Mouse (Mus musculus): Measurements from ENCODE around the gene Zfp846. TPM values are rescaled to one million over a fixed set of nuclear protein-coding genes. Genes with fewer than 3 reads are reported as not detected.
A peak's percentile ranks its signal among the peaks of the same experiment; 100 is the strongest.
"Not testable (repeated sequence)": the region's sequence is repeated elsewhere in the genome, so short reads cannot be mapped to it uniquely, and the experiment has no call there.

Gene Zfp846
- polyA plus RNA-seq, 1 experiment from 2014 or later = 22.2 TPM

GRCm38 (mm10) chr9:20562177-20562576 is 18.9 kb upstream of the Zfp846 start:
- no peak overlapping the region for H3K27ac ChIP-seq (ENCODE audit: low read depth, low read length)
- no peaks in the 10 kb centered on the region for H3K27me3 ChIP-seq (ENCODE audit: control insufficient read depth, insufficient read depth, low read length)
- ATAC-seq (replicated peaks; ENCODE audit: low FRiP score) = no peak
- H3K36me3 ChIP-seq (ENCODE audit: control insufficient read depth, insufficient read depth, low read length) = no peaks in the 10 kb centered on the region
- no peaks in the 10 kb centered on the region for H3K4me1 ChIP-seq (replicated peaks; ENCODE audit: control insufficient read depth, insufficient read depth, low read length)
- DNase-seq (ENCODE audit: low spot score) = no peak
- H3K9me3 ChIP-seq (ENCODE audit: control insufficient read depth, low read length) = no peaks in the 10 kb centered on the region
- no peak overlapping the region for H3K4me3 ChIP-seq (ENCODE audit: low read depth, low read length)
- H3K4me2 ChIP-seq (ENCODE audit: low read depth, low read length, severe bottlenecking) = no peak overlapping the region
- no peak overlapping the region for H3K9ac ChIP-seq (ENCODE audit: low read length)
- WGBS = 80% methylated on average over 5 of the region's 5 CpGs

- not testable (repeated sequence) for H3K9ac ChIP-seq (ENCODE audit: low read length); H3K27ac ChIP-seq (ENCODE audit: low read depth, low read length); ATAC-seq (replicated peaks; ENCODE audit: low FRiP score); H3K4me2 ChIP-seq (ENCODE audit: low read depth, low read length, severe bottlenecking); H3K9me3 ChIP-seq (ENCODE audit: control insufficient read depth, low read length); H3K4me1 ChIP-seq (replicated peaks; ENCODE audit: control insufficient read depth, insufficient read depth, low read length); H3K4me3 ChIP-seq (ENCODE audit: low read depth, low read length); DNase-seq (ENCODE audit: low spot score); H3K27me3 ChIP-seq (ENCODE audit: control insufficient read depth, insufficient read depth, low read length); H3K36me3 ChIP-seq (ENCODE audit: control insufficient read depth, insufficient read depth, low read length)
- WGBS = 77% methylated on average over 3 of the region's 3 CpGs
Observed at GRCm38 (mm10) chr9:20565326-20566030, 15.6 kb upstream of the Zfp846 start.

- no peak for ATAC-seq (replicated peaks; ENCODE audit: low FRiP score)
- Histone ChIP-seq H3K36me3 (ENCODE audit: control insufficient read depth, insufficient read depth, low read length) (no peaks in the 10 kb centered on the region), H3K9me3 (ENCODE audit: control insufficient read depth, low read length) (no peaks in the 10 kb centered on the region), H3K4me2 (ENCODE audit: low read depth, low read length, severe bottlenecking) (no peak overlapping the region), H3K4me3 (ENCODE audit: low read depth, low read length) (no peak overlapping the region), H3K27ac (ENCODE audit: low read depth, low read length) (no peak overlapping the region), H3K4me1 (replicated peaks; ENCODE audit: control insufficient read depth, insufficient read depth, low read length) (no peaks in the 10 kb centered on the region), H3K27me3 (ENCODE audit: control insufficient read depth, insufficient read depth, low read length) (no peaks in the 10 kb centered on the region), H3K9ac (ENCODE audit: low read length) (no peak overlapping the region)
- no peak for DNase-seq (ENCODE audit: low spot score)
Observed at GRCm38 (mm10) chr9:20571060-20571459, 10.0 kb upstream of the Zfp846 start.

- Histone ChIP-seq H3K9ac (ENCODE audit: low read length) (no peak overlapping the region), H3K4me1 (replicated peaks; ENCODE audit: control insufficient read depth, insufficient read depth, low read length) (no peaks in the 10 kb centered on the region), H3K9me3 (ENCODE audit: control insufficient read depth, low read length) (no peaks in the 10 kb centered on the region), H3K4me2 (ENCODE audit: low read depth, low read length, severe bottlenecking) (no peak overlapping the region), H3K4me3 (ENCODE audit: low read depth, low read length) (no peak overlapping the region), H3K27me3 (ENCODE audit: control insufficient read depth, insufficient read depth, low read length) (peaks cover 2% of the 10 kb centered on the region; the same call in 1 of the 2 replicates), H3K27ac (ENCODE audit: low read depth, low read length) (no peak overlapping the region), H3K36me3 (ENCODE audit: control insufficient read depth, insufficient read depth, low read length) (no peaks in the 10 kb centered on the region)
- DNase-seq (ENCODE audit: low spot score) (no peak), ATAC-seq (replicated peaks; ENCODE audit: low FRiP score) (no peak)
- 83% methylated on average over 2 of the region's 2 CpGs for WGBS
Observed at GRCm38 (mm10) chr9:20576591-20576990, 4.5 kb upstream of the Zfp846 start.

GRCm38 (mm10) chr9:20601270-20601669 is 20.2 kb downstream of the Zfp846 start:
- 79% methylated on average over 6 of the region's 6 CpGs for WGBS
- Histone ChIP-seq H3K9ac (ENCODE audit: low read length) (no peak overlapping the region), H3K27me3 (ENCODE audit: control insufficient read depth, insufficient read depth, low read length) (no peaks in the 10 kb centered on the region), H3K27ac (ENCODE audit: low read depth, low read length) (no peak overlapping the region), H3K4me1 (replicated peaks; ENCODE audit: control insufficient read depth, insufficient read depth, low read length) (no peaks in the 10 kb centered on the region), H3K9me3 (ENCODE audit: control insufficient read depth, low read length) (no peaks in the 10 kb centered on the region), H3K4me3 (ENCODE audit: low read depth, low read length) (no peak overlapping the region), H3K36me3 (ENCODE audit: control insufficient read depth, insufficient read depth, low read length) (no peaks in the 10 kb centered on the region; the same call in 1 of the 2 replicates), H3K4me2 (ENCODE audit: low read depth, low read length, severe bottlenecking) (no peak overlapping the region)
- no peak for ATAC-seq (replicated peaks; ENCODE audit: low FRiP score)
- DNase-seq (ENCODE audit: low spot score) = no peak

- WGBS = 89% methylated on average over 1 of the region's 1 CpGs
- peak overlapping the region; percentile 64; the same call in 1 of the 2 replicates for H3K4me2 ChIP-seq (ENCODE audit: low read depth, low read length, severe bottlenecking)
- no peaks in the 10 kb centered on the region for H3K27me3 ChIP-seq (ENCODE audit: control insufficient read depth, insufficient read depth, low read length)
- H3K9ac ChIP-seq (ENCODE audit: low read length) = no peak overlapping the region
- H3K36me3 ChIP-seq (ENCODE audit: control insufficient read depth, insufficient read depth, low read length) = no peaks in the 10 kb centered on the region; the same call in 1 of the 2 replicates
- DNase-seq (ENCODE audit: low spot score) (no peak), ATAC-seq (replicated peaks; ENCODE audit: low FRiP score) (no peak)
- no peaks in the 10 kb centered on the region for H3K4me1 ChIP-seq (replicated peaks; ENCODE audit: control insufficient read depth, insufficient read depth, low read length)
- H3K27ac ChIP-seq (ENCODE audit: low read depth, low read length) = no peak overlapping the region
- H3K9me3 ChIP-seq (ENCODE audit: control insufficient read depth, low read length) = no peaks in the 10 kb centered on the region
- no peak overlapping the region for H3K4me3 ChIP-seq (ENCODE audit: low read depth, low read length)
Observed at GRCm38 (mm10) chr9:20606269-20606668, 25.2 kb downstream of the Zfp846 start.

- under 1% methylated on average over 57 of the region's 57 CpGs for WGBS
- Histone ChIP-seq H3K27me3 (ENCODE audit: control insufficient read depth, insufficient read depth, low read length) (no peaks in the 10 kb centered on the region), H3K27ac (ENCODE audit: low read depth, low read length) (peak overlapping the region; percentile 82), H3K36me3 (ENCODE audit: control insufficient read depth, insufficient read depth, low read length) (no peaks in the 10 kb centered on the region; the same call in 1 of the 2 replicates), H3K4me1 (replicated peaks; ENCODE audit: control insufficient read depth, insufficient read depth, low read length) (no peaks in the 10 kb centered on the region), H3K9ac (ENCODE audit: low read length) (peak overlapping the region; percentile 72), H3K4me3 (ENCODE audit: low read depth, low read length) (peak overlapping the region; percentile 51), H3K9me3 (ENCODE audit: control insufficient read depth, low read length) (no peaks in the 10 kb centered on the region), H3K4me2 (ENCODE audit: low read depth, low read length, severe bottlenecking) (peak overlapping the region; percentile 64)
- peak; percentile 90 for ATAC-seq (replicated peaks; ENCODE audit: low FRiP score)
- DNase-seq (ENCODE audit: low spot score) = peak; percentile 91
Observed at GRCm38 (mm10) chr9:20607100-20607974, 26.2 kb downstream of the Zfp846 start.

- DNase-seq (ENCODE audit: low spot score) = no peak
- no peak overlapping the region for H3K4me2 ChIP-seq (ENCODE audit: low read depth, low read length, severe bottlenecking)
- no peaks in the 10 kb centered on the region for H3K4me1 ChIP-seq (replicated peaks; ENCODE audit: control insufficient read depth, insufficient read depth, low read length)
- H3K36me3 ChIP-seq (ENCODE audit: control insufficient read depth, insufficient read depth, low read length) = no peaks in the 10 kb centered on the region; the same call in 1 of the 2 replicates
- H3K27me3 ChIP-seq (ENCODE audit: control insufficient read depth, insufficient read depth, low read length) = no peaks in the 10 kb centered on the region
- H3K9ac ChIP-seq (ENCODE audit: low read length) = no peak overlapping the region
- H3K27ac ChIP-seq (ENCODE audit: low read depth, low read length) = no peak overlapping the region
- H3K9me3 ChIP-seq (ENCODE audit: control insufficient read depth, low read length) = no peaks in the 10 kb centered on the region
- 87% methylated on average over 5 of the region's 5 CpGs for WGBS
- H3K4me3 ChIP-seq (ENCODE audit: low read depth, low read length) = no peak overlapping the region
- ATAC-seq (replicated peaks; ENCODE audit: low FRiP score) = no peak
Observed at GRCm38 (mm10) chr9:20609831-20610464, 28.9 kb downstream of the Zfp846 start.
